Mouse (Mus musculus) MEL (cell line): ENCODE results near the gene Cck. TPM values are rescaled to one million over a fixed set of nuclear protein-coding genes. Genes with fewer than 3 reads are reported as not detected.

Experiments
- DNase-seq: peaks from one replicate; pipeline ENCODE4 v3.0.0; 2011; ENCODE audit warnings: low read depth, low spot score
- H3K27ac ChIP-seq: 2 replicates; pipeline ENCODE4 v1.5.1; 2012; ENCODE audit warnings: low read depth, mild to moderate bottlenecking, control low read depth, low read length, moderate library complexity; ENCODE audit not compliant: control insufficient read depth
- H3K27me3 ChIP-seq, 2 experiments: fragments of 150-350 bp in 1 of 2; sonication (generic) in 1 of 2; 2 replicates each; pipeline ENCODE4 v1.6.1; 2012; ENCODE audit warnings: low read length in 2 of 2, mild to moderate bottlenecking in 2 of 2, improper control_type of control experiment in 1 of 2, moderate library complexity in 1 of 2; ENCODE audit not compliant: insufficient read depth in 2 of 2, control insufficient read depth in 1 of 2
- H3K36me3 ChIP-seq, 2 experiments: 2 replicates each; pipeline ENCODE4 v1.6.1; 2012 to 2014; ENCODE audit warnings: low read length in 2 of 2, improper control_type of control experiment in 1 of 2, inconsistent platforms in 1 of 2, mild to moderate bottlenecking in 1 of 2; ENCODE audit not compliant: insufficient read depth in 2 of 2, control insufficient read depth in 1 of 2
- H3K4me1 ChIP-seq, 2 experiments: fragments of 150-350 bp in 1 of 2; sonication (generic) in 1 of 2; 2 replicates each; pipeline ENCODE4 v1.6.1; 2012; ENCODE audit warnings: low read length in 2 of 2, improper control_type of control experiment in 1 of 2, mild to moderate bottlenecking in 1 of 2; ENCODE audit not compliant: insufficient read depth in 2 of 2, control insufficient read depth in 1 of 2
- H3K4me3 ChIP-seq, 2 experiments: fragments of 150-350 bp in 1 of 2; sonication (generic) in 1 of 2; 2 replicates each; pipeline ENCODE4 v1.5.1; 2012; ENCODE audit warnings: low read depth in 2 of 2, low read length in 2 of 2, mild to moderate bottlenecking in 2 of 2, moderate library complexity in 2 of 2, control low read depth in 1 of 2, improper control_type of control experiment in 1 of 2; ENCODE audit not compliant: control insufficient read depth in 1 of 2, insufficient read depth in 1 of 2
- H3K79me2 ChIP-seq: 2 replicates; pipeline ENCODE4 v1.6.1; 2012; ENCODE audit warnings: mild to moderate bottlenecking, low read length, moderate library complexity; ENCODE audit not compliant: control insufficient read depth, poor library complexity, insufficient read depth
- H3K9ac ChIP-seq: 2 replicates; pipeline ENCODE4 v1.6.1; 2012; ENCODE audit warnings: low read depth, mild to moderate bottlenecking, control low read depth, low read length, moderate library complexity; ENCODE audit not compliant: control insufficient read depth, poor library complexity, severe bottlenecking
- H3K9me3 ChIP-seq: fragments of 150-350 bp; sonication (generic); replicated peaks from 2 replicates; pipeline ENCODE4 v1.6.1; 2012; ENCODE audit warnings: mild to moderate bottlenecking, low read length, improper control_type of control experiment, moderate library complexity; ENCODE audit not compliant: insufficient read depth
- CTCF ChIP-seq, 3 experiments: IDR thresholded peaks in 2 of 3; conservative IDR thresholded peaks in 1 of 3; 2 replicates each; pipeline ENCODE4 v1.5.1; 2011 to 2012; ENCODE audit warnings: low read length in 3 of 3, low read depth in 2 of 3, mild to moderate bottlenecking in 2 of 3, improper control_type of control experiment in 1 of 3, inconsistent platforms in 1 of 3, mixed read lengths in 1 of 3, moderate library complexity in 1 of 3; ENCODE audit not compliant: control insufficient read depth in 1 of 3, insufficient read depth in 1 of 3, poor library complexity in 1 of 3, severe bottlenecking in 1 of 3
- ELF1 ChIP-seq: IDR thresholded peaks from 2 replicates; pipeline ENCODE4 v1.6.1; 2014; ENCODE audit warnings: low read depth, mild to moderate bottlenecking, inconsistent platforms, low read length, improper control_type of control experiment, moderate library complexity
- GABPA ChIP-seq: IDR thresholded peaks from 2 replicates; pipeline ENCODE4 v1.6.1; 2012; ENCODE audit warnings: low read depth, mild to moderate bottlenecking, inconsistent platforms, low read length, improper control_type of control experiment, moderate library complexity
- GATA1 ChIP-seq: IDR thresholded peaks from 2 replicates; pipeline ENCODE4 v1.6.1; 2011; ENCODE audit warnings: low read depth, low read length, improper control_type of control experiment
- HCFC1 ChIP-seq: IDR thresholded peaks from 2 replicates; pipeline ENCODE4 v1.6.1; 2012; ENCODE audit warnings: low read depth, mild to moderate bottlenecking, inconsistent platforms, low read length, improper control_type of control experiment, moderate library complexity
- JUND ChIP-seq: IDR thresholded peaks from 2 replicates; pipeline ENCODE4 v1.6.1; 2011; ENCODE audit warnings: low read depth, mild to moderate bottlenecking, improper control_type of control experiment, low read length
- KAT2A ChIP-seq: conservative IDR thresholded peaks from 2 replicates; pipeline ENCODE4 v1.6.1; 2012; ENCODE audit warnings: low read depth, low read length, improper control_type of control experiment, inconsistent platforms
- MAFK ChIP-seq: IDR thresholded peaks from 2 replicates; pipeline ENCODE4 v1.6.1; 2011; ENCODE audit warnings: low read depth, mild to moderate bottlenecking, low read length, improper control_type of control experiment, borderline replicate concordance
- MAZ ChIP-seq: IDR thresholded peaks from 2 replicates; pipeline ENCODE4 v1.6.1; 2012; ENCODE audit warnings: low read depth, mild to moderate bottlenecking, inconsistent platforms, low read length, improper control_type of control experiment
- MYC ChIP-seq: IDR thresholded peaks from 2 replicates; pipeline ENCODE4 v1.6.1; 2011; ENCODE audit warnings: low read depth, mild to moderate bottlenecking, low read length, improper control_type of control experiment, moderate library complexity
- POLR2A ChIP-seq, 2 experiments: IDR thresholded peaks; 2 replicates each; pipeline ENCODE4 v1.6.1; 2011 to 2012; ENCODE audit warnings: low read length in 2 of 2, mild to moderate bottlenecking in 2 of 2, control low read depth in 1 of 2, improper control_type of control experiment in 1 of 2, low read depth in 1 of 2, moderate library complexity in 1 of 2; ENCODE audit not compliant: control insufficient read depth in 1 of 2, insufficient read depth in 1 of 2, poor library complexity in 1 of 2
- POLR2AphosphoS5 ChIP-seq: IDR thresholded peaks from 2 replicates; pipeline ENCODE4 v1.6.1; 2012; ENCODE audit warnings: low read depth, borderline replicate concordance, mild to moderate bottlenecking, inconsistent platforms, low read length, moderate library complexity, mixed read lengths
- RAD21 ChIP-seq: IDR thresholded peaks from 2 replicates; pipeline ENCODE4 v1.6.1; 2011; ENCODE audit warnings: mild to moderate bottlenecking, low read depth, low read length, improper control_type of control experiment
- RCOR1 ChIP-seq: IDR thresholded peaks from 2 replicates; pipeline ENCODE4 v1.6.1; 2012; ENCODE audit warnings: low read depth, mild to moderate bottlenecking, inconsistent platforms, low read length, improper control_type of control experiment
- SMC3 ChIP-seq: IDR thresholded peaks from 2 replicates; pipeline ENCODE4 v1.6.1; 2011; ENCODE audit warnings: low read depth, low read length, improper control_type of control experiment
- TBP ChIP-seq: IDR thresholded peaks from 2 replicates; pipeline ENCODE4 v1.8.0; 2011; ENCODE audit warnings: low read depth, low read length, improper control_type of control experiment
- TCF12 ChIP-seq: IDR thresholded peaks from 2 replicates; pipeline ENCODE4 v1.6.1; 2014; ENCODE audit warnings: low read depth, mild to moderate bottlenecking, inconsistent platforms, low read length, improper control_type of control experiment, moderate library complexity
- UBTF ChIP-seq: IDR thresholded peaks from 2 replicates; pipeline ENCODE4 v1.6.1; 2012; ENCODE audit warnings: low read depth, mild to moderate bottlenecking, inconsistent platforms, low read length, improper control_type of control experiment, moderate library complexity, borderline replicate concordance; ENCODE audit not compliant: insufficient read depth
- USF1 ChIP-seq: IDR thresholded peaks from 2 replicates; pipeline ENCODE4 v1.6.1; 2014; ENCODE audit warnings: low read depth, mild to moderate bottlenecking, inconsistent platforms, low read length, improper control_type of control experiment, moderate library complexity
- USF2 ChIP-seq, 2 experiments: IDR thresholded peaks; 2 replicates each; pipeline ENCODE4 v1.6.1; 2011 to 2012; ENCODE audit warnings: improper control_type of control experiment in 2 of 2, low read length in 2 of 2, borderline replicate concordance in 1 of 2, inconsistent platforms in 1 of 2, low read depth in 1 of 2, mild to moderate bottlenecking in 1 of 2; ENCODE audit not compliant: insufficient read depth in 1 of 2
- ZMIZ1 ChIP-seq: IDR thresholded peaks from 2 replicates; pipeline ENCODE4 v1.6.1; 2012; ENCODE audit warnings: low read depth, mild to moderate bottlenecking, inconsistent platforms, low read length, improper control_type of control experiment, moderate library complexity
- ZNF384 ChIP-seq: IDR thresholded peaks from 2 replicates; pipeline ENCODE4 v1.6.1; 2012; ENCODE audit warnings: low read depth, mild to moderate bottlenecking, inconsistent platforms, low read length, improper control_type of control experiment
- polyA plus RNA-seq, 2 experiments: library from polyadenylated mRNA; stranded (reverse) in 1 of 2; unstranded in 1 of 2; fragments of >175 nt in 1 of 2; fragments of >200 nt in 1 of 2; gene quantifications; 2 replicates each; pipeline versions ENCODE4 v1.2.1 to v1.2.4; 2012; ENCODE audit warnings: low replicate concordance in 2 of 2, low read depth in 1 of 2; ENCODE audit not compliant: insufficient read length in 2 of 2, insufficient read depth in 1 of 2, missing spikeins in 1 of 2
- total RNA-seq: library from RNA; depleted of rRNA; stranded (reverse); fragments of 300-350 nt; gene quantifications from 2 replicates; pipeline ENCODE4 v1.2.3, GENCODE M21; 2012

The Cck gene
- total and polyA plus RNA-seq, 3 experiments = not detected

DNA sequence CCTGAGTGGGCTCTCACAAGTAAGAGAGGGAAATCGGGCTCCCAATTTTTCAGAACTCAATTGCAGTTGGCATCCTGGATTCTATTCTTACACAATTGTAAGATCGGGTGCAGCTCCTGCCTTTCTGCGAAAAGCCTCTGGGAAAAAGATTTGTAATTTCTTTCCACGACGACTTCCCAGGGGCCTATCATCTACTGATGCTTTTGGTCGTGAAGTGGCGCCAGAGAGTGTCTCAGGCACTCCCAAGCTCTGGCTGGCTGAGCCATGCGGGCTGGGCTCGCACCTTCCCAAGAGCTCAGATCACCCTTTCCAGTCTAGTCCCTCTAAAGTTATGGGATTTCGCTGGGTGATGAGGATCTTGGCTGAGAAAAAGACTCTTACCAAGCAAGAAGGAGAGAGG, 608 bp upstream of the Cck start:
- no peaks in the 10 kb centered on the region for H3K36me3 ChIP-seq
- no peaks in the 10 kb centered on the region for H3K9me3 ChIP-seq
- no peaks in the 10 kb centered on the region for H3K27me3 ChIP-seq
- no peak overlapping the region for H3K27ac ChIP-seq
- no peaks in the 10 kb centered on the region for H3K4me1 ChIP-seq
- H3K9ac ChIP-seq = no peak overlapping the region
- no peak overlapping the region for H3K4me3 ChIP-seq
- no peak for DNase-seq
- TF ChIP-seq RCOR1 (no peak), UBTF (no peak), KAT2A (no peak), TBP (no peak), TCF12 (no peak), HCFC1 (no peak), ZNF384 (no peak), MYC (no peak), MAZ (no peak), ZMIZ1 (no peak), GABPA (no peak)
- H3K79me2 ChIP-seq = no peaks in the 10 kb centered on the region

DNA sequence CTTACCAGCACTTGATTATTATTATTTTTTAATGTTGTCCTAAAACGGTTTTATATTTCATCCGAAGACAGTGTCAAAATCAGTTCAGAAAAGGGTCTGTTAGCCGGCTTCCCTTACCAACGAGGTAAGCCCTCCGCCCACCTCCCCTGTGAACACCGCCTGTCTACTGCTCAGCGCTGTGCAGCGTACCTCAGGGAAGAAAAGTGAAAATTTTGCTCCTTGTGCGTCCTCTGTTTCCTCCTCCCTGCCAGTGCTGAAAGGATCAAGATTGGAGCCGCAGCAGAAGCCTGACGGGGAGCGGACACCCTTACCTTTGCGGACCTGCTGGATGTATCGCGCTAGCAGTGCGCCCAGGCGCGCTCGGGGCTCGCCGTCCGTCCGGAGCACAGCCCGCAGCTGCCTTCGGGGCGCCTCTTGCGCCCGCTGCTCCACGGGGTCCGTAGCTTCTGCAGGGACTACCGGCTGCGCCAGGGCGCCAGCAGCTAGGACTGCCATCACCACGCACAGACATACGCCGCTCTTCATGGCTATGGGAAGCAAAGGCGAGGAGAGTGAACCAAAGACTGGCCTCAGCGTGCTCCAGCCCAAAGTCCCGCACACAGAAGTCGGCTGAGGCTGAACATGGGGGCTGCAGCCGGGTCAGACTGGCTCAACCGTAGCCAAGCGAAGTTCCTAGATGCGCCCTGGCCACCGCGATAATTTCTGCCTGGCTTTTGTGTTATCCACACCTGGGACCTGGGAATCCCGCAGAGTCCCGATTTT, 1.3 kb downstream of the Cck start:
- Histone ChIP-seq H3K36me3 (no peaks in the 10 kb centered on the region), H3K79me2 (no peaks in the 10 kb centered on the region), H3K27me3 (no peaks in the 10 kb centered on the region), H3K9me3 (no peaks in the 10 kb centered on the region), H3K27ac (no peak overlapping the region), H3K4me1 (no peaks in the 10 kb centered on the region), H3K4me3 (no peak overlapping the region), H3K9ac (no peak overlapping the region)
- no peak for TF ChIP-seq RCOR1
- TF ChIP-seq JUND = no peak
- no peak for TF ChIP-seq POLR2AphosphoS5
- no peak for TF ChIP-seq CTCF (IDR thresholded peaks at IDR 0.05 in 2 of 3, conservative IDR thresholded peaks at IDR 0.05 in 1 of 3; ENCODE audit: control insufficient read depth in 1 of 3, insufficient read depth in 1 of 3, low read depth in 2 of 3, low read length in 3 of 3, poor library complexity in 1 of 3, severe bottlenecking in 1 of 3)
- no peak for TF ChIP-seq ELF1
- TF ChIP-seq RAD21 = no peak
- TF ChIP-seq USF2 (IDR thresholded peaks at IDR 0.05; ENCODE audit: borderline replicate concordance in 1 of 2, insufficient read depth in 1 of 2, low read depth in 1 of 2, low read length in 2 of 2) = no peak
- TF ChIP-seq GATA1 = no peak
- TF ChIP-seq SMC3 = no peak
- TF ChIP-seq POLR2A (IDR thresholded peaks at IDR 0.05; ENCODE audit: control insufficient read depth in 1 of 2, insufficient read depth in 1 of 2, low read depth in 1 of 2, low read length in 2 of 2, poor library complexity in 1 of 2) = no peak
- no peak for TF ChIP-seq USF1
- TF ChIP-seq MAFK = no peak
- DNase-seq = no peak
